Mouse (Mus musculus) effector memory CD4-positive, alpha-beta T cell, adult 7 months (primary cell): ENCODE data around the gene Dennd4c. TPM values are rescaled to one million over a fixed set of nuclear protein-coding genes. Genes with fewer than 3 reads are reported as not detected.

ENCODE experiments used
- polyA plus RNA-seq: library from polyadenylated mRNA; unstranded; fragments of 100-300 nt; shearing (Covaris generic); gene quantifications from one replicate; pipeline ENCODE4 v1.2.1, GENCODE M21; 2017

Dennd4c gene
- polyA plus RNA-seq: 60.7 TPM

GRCm38 (mm10) chr4:86748336-86749291, at the start of gene Dennd4c:
Dennd4c (plus strand) TSS chr4:86748555.

GRCm38 (mm10) chr4:86857113-86858069, 109.0 kb downstream of the Dennd4c start, which contains the start of gene Rps6:
Rps6 (minus strand) TSS chr4:86857412.

GRCm38 (mm10) chr4:86874146-86874847, 125.9 kb downstream of the Dennd4c start, which contains the start of gene Acer2:
Acer2 (plus strand) TSS chr4:86874396.

Other genes with a start within 250 kb of the Dennd4c start
- 0.84 TPM for gene Saxo1, start 190.2 kb upstream of the Dennd4c start, polyA plus RNA-seq
- gene Rraga, start 172.9 kb upstream of the Dennd4c start, polyA plus RNA-seq: 42.6 TPM
- gene Haus6, start 136.5 kb upstream of the Dennd4c start, polyA plus RNA-seq: 17.3 TPM
- 14.7 TPM for gene Plin2, start 78.5 kb upstream of the Dennd4c start, polyA plus RNA-seq
- 589 TPM for gene Rps6, start 108.9 kb downstream of the Dennd4c start, polyA plus RNA-seq
- 5.7 TPM for gene Acer2, start 125.8 kb downstream of the Dennd4c start, polyA plus RNA-seq